Mouse (Mus musculus) frontal cortex, postnatal 25 days (tissue): ENCODE data around the gene Rps8.
A peak's percentile ranks its signal among the peaks of the same experiment; 100 is the strongest.

ENCODE experiments used
- DNase-seq, 2 experiments: peaks; one replicate each; pipeline ENCODE4 v3.0.0; 2022; ENCODE audit warnings: low spot score in 2 of 2

Gene Rps8

DNA sequence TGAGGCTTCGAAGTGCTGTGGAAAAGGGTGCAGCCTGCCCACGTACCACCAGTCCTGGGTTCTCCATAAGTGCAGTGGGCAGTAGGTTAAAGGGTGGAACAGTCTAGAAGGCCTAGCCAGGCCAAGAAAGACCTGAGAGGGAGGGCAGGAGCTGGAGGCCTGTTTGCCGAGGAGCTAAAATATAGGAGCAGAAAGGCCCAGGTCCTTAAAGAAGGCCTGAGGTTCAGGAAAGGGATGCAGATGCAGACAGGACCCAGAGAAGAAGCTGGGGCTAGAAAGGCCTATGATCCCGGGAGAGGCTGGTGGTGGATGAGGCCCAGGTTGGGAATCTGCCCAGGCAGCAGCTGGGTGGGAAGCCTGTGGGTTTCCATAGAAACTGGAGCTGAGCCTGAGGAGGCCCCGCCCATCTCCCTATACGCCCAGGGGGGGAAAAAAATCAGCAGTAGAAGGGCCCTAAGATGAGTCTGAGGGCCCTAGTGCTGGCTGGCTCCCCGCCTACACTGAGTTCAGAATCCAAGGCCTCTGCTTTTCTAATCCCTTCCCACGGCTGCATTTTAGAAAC is 30.6 kb downstream of the Rps8 start, which contains the start of gene Btbd19:
Gene Btbd19, minus strand, starts transcription at position 378 of the 562 bp plus-strand sequence.
- DNase-seq: peak; percentile 42 to 56

DNA sequence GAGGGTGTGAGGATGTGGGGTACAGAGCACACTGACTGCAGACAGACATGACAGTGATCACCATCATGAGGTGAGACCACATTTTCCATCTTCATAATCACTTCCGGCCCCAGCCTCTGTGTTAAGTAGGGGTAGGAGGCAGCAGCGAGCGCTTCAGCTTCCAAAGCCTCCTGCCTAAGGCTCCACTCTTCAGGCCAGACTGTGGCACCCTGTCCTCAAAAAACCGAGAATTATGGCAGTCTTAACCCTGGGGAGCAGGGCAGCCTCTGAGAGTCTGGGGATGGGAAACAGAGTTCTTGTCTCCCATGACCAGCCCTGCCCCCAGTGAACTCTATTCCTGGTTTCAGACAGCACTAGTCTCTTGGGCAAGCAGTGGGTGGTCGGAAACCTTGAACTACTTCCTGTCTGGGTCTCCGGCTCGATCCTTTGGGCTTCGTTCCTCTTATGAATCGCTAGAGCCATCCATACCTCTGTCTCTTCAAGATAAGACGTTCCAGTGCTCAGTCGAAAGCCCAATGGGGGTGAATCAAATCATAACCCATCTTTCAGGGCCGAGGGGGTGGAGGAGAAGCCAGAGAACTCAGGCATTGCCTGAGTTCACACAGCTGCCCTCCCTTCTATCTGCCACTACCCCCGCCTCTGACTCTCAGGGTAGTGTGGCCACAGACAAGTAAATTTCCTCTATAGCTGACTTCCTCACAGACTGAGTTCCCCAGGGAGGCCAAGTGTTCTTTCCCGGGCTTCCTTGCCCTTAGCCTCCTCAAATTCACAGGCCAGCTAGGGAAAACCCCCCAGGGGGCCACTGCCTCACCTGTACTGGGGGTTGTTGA is 31.3 kb downstream of the Rps8 start:
- no peak for DNase-seq

DNA sequence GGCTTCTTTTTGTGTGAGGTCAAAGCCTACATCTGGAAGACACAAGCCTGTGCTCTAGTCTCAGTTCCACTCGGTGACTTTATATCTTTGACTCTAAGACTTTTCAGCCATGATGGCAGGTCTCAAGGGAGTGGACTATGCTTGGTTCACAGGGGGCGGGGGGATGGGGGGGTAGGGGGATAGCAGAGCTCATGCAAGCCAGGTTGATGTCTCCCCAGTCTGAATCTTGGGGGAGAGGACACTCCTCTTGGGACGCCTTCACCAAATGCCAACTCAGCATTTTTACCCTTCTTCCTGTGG is 31.9 kb downstream of the Rps8 start:
- no peak for DNase-seq

DNA sequence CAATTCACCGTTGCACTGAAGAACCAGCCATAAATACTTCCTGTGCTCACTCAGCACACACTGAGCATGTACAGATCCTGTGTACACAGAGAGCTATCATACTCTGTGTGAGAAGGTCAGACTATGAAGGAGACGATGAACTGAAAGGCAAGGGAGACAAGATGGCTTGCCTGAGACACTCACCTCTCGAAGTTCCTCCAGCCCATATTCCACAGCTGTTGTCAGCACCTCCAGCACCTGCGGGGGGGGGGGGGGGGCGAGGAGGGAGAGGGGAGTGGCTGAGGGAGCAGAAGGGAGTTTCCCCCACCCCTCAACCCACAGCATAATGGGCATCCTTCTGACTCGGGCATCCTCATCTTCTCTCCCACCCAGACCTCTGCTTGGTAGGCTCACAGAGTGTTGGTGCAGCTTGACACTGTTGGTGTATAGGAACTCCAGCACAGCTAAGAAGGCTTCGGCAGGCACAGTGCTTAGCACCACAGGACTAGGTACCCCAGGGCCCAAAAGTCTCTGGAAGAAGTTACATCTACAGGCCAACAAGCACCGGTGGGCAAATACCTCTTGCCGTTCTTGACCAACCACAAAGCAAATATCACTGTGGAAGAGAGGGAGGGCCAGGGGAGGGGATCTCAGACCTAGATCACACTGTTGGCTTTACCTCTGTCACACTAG is 32.4 kb downstream of the Rps8 start:
- no peak for DNase-seq

DNA sequence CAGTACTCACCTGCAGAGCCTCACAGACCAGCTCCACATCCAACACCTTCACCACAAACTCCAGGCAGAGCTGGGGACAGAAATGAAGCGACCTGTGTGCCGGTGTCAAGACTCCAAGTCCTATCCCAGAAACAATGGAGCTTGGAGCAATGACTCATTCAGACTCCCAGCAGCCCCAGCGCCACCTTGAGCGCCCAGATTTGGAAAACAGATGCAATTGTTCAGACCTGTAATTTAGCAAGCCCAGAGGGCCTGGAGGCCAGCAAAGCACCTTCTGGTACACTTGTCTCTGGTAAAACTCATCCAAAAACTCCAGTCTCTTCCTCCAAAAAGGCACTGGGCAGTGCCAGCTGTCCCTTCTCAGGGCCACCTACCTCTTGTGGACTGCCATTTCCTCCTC is 33.8 kb downstream of the Rps8 start:
- DNase-seq: no peak

DNA sequence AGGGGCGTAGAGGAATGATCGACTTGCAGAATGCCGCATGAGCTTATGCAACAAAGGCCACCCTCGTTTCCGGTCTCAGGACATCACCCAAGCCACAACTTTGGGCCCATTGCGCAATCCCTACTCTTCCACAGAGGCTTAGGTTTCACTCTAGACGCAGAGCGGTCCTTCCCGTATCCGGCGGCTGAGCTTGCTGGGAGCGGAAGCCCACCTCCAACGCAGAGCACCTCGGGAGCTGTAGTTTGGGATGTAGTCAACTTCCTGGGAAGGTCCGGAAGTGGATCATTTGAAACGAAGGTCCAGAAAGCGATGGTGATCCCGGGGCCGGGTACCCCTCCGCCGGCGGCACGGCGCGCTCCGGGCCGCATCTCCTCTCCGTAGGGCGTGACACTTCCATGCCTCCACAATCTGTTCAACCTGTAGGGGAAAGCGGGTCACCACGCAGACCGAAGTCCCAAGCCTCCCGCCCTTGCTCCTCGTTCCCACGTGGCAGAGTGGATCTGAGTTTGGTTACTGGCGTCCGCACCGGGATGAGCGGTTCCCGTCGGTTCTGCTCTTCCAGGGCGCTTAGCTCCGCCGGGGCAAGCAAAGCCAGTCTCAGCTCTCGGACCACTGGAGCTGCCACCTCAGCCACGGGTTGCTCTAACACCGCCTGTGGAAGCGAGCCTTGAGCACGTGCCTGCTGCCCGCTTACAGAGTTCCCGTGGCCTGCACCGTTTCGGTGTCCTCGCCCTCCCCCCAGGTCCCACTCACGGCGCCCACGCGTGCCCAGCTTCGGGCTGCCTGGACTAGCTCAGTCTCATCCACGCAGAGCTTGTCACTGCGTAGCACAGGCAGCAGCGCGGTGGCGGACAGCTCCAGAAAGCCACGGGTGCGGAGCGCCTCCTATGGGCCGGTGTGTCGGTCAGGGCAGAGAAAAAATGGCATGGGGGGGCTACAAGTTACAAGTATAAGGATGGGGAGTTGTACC is 35.3 kb downstream of the Rps8 start:
- DNase-seq: peak; percentile 82 to 90

DNA sequence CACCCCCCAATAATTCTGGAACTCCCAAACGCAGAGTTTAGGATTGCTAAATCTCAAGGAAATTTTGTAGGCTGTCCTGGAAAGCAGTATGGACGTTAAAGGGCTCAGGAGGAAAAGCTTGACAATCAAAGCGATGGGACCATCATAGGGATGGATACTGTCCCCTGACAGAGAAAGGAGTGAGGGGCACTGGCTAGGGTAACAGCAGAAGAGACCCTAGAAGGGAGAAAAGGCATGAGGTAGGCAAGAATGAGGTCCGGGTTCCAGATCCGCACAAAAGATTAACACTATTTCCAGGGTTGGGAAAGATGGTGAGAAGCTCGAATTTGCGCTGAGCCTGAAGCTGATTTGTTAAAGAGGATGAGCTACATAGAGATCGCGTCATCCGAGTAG is 36.0 kb downstream of the Rps8 start:
- DNase-seq: no peak

DNA sequence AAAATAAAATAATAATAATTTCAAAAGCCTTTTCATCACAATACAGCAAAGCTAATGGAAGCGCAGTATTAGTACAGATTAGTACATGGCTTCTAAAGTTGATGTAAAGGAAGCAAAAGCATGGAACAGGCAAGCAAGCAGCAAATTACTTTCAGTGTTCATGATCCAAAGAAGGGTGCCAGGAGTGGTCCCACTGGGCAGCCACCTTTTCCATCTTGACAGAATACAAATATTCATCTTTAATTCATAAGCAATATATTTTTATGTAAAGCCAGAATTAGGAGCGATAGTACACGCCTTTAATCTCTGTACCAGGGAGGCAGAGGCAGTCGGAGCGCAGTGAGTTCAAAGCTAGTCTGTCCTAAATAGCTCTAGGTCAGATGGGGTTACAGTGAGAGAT is 36.4 kb downstream of the Rps8 start:
- DNase-seq: no peak

DNA sequence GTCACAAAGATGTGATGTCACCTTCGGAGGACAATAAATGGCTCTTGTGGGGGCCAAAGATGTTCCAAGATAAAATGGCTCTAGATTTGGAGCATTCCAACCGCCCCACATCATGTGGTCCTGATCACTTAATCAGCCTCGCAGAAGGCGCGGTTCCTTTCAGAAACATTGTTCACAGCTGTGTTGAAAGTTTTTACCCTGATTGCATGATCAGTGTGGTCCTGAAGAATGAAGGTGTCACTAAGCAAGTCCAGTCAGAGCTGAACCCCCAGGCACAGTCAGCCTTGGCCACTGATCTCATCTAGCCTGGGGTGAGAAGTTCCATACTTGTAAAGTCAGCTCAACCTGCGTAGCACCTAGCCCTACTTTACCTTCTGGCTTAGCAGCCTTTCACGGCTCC is 38.1 kb downstream of the Rps8 start:
- no peak for DNase-seq

DNA sequence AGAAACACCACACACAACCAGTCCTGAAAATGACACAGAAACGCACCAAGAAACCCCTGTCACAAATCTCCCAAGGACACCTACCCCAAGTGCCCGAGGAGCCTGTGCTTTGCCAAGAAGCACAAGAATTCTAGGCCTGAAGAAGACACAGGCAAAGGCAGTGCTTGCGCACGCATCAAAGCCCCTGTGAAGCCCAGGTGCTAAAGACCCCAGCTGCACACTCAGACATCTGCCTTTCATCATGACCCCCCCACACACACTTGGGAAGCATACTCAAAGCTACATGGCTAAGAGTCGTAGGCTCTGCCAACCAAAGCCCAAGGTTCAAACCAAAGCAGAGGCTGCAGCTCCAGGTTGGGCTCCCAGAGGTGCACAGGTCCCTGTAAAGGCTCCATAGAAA is 40.5 kb downstream of the Rps8 start:
- DNase-seq: no peak

DNA sequence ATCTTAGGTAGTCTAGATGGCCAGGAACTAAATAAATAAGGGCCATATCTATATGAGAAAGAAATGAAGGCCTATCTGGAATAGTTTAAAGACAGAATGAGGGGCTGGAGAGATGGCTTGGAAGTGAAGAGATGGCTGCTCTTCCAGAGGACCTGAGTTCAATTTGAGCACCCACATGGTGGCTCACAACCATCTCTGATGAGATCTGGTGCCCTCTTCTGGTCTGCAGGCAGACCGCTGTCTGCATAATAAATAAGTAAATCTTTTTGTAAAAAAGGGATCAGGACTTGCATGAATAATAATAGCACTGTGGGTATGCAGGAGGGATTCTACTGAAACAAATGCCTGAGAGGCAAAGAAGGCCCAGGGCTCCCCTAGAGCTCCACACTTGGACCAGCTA is 42.8 kb downstream of the Rps8 start:
- DNase-seq: no peak

DNA sequence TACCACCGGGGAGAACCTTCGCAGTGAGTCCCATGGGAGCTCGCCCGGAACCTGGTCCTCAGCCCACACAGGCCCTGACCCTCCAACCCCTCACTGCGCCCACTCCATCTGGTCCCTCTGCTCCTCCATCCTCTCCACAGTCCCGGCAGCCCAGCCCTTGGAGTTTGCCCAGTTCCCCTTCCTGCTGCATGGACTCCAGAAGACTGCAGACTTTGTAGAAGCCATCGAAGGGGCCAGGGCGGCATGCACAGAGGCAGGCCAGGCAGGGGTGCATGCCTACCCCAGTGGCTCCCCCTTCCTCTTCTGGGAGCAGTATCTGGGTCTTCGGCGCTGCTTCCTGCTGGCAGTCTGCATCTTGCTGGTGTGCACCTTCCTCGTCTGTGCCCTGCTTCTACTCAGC is 45.1 kb downstream of the Rps8 start:
- no peak for DNase-seq

DNA sequence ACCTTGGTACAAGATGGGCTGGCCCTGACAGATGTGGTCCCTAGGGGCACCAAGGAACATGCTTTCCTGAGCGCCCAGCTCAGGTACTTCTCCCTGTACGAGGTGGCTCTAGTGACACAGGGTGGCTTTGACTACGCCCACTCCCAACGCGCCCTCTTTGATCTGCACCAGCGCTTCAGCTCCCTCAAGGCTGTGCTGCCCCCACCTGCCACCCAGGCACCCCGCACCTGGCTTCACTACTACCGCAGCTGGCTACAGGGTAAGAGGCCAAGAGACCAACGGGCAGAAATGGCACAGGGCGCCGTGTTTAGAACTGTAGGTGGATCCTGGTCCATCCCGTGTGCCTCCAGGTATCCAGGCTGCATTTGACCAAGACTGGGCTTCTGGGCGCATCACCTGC is 45.8 kb downstream of the Rps8 start:
- DNase-seq: no peak

DNA sequence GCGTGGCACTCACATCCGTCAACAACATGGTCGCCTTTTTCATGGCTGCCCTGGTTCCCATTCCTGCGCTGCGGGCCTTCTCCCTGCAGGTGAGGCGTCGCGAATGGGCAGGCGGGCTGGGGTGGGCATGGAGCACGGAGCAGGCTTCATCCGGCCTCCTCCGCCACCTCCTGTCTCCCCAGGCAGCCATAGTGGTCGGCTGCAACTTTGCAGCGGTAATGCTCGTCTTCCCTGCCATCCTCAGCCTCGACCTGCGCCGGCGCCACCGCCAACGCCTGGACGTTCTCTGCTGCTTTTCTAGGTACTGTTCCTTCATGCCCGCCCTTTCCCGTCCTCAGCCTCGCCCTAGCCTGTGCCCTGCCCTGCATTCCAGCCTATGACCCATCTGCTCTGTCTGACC is 46.7 kb downstream of the Rps8 start:
- no peak for DNase-seq

DNA sequence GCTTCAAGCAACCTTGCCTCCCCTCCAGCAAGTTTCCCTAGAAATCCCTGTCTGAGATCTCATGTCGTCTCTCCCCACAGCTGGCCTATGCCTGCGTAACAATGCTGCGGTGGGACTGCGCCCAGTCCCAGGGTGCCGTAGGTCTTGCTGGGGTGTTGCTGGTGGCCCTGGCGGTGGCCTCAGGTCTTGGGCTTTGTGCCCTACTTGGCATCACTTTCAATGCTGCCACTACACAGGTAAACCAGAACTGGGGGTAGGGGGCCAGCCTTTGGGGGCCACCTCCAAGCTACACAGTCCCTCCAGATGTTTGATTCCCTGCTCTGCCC is 47.6 kb downstream of the Rps8 start:
- DNase-seq: no peak

DNA sequence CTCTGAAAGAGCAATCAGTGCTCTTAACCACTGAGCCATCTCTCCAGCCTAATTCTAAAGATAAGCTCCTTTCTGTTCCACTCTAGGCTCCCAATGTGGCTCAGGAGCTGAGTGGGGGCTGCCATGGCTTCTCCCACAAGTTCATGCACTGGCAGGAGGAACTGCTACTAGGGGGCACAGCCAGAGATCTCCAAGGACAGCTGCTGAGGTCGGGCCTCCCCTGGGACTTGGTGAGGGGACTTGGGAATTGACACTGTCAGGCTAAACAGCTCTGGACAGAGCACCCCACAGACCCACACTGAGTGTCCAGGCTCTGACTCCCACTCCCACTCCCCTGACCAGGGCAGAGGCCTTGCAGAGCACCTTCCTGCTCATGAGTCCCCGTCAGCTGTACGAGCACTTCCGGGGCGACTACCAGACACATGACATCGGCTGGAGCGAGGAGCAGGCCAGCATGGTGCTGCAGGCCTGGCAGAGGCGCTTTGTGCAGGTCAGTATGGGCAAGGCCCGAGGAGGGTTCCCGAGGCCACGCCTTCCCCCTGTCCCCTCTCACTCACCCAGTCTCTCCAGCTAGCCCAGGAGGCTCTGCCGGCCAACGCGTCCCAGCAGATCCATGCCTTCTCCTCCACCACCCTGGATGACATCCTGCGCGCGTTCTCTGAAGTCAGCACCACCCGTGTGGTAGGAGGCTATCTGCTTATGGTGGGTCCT is 48.1 kb downstream of the Rps8 start:
- no peak for DNase-seq

DNA sequence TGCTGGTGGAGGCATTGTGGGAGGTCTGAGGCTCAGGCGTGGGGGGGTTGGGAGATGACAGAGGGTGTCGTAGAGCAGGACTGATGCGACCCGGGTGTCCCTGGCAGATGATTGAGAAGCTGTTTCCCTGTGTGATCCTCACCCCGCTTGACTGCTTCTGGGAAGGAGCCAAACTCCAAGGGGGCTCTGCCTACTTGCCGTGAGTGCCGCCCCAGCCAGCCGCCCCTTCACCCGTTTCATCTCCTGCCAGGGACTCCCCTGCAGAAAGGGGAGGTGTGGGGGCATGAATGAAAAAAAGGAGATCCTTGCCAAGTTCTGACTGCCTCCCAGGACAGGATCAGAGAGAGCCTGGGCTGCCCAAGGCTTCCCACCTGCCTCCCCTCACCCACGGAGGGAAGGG is 50.9 kb downstream of the Rps8 start:
- DNase-seq: no peak

DNA sequence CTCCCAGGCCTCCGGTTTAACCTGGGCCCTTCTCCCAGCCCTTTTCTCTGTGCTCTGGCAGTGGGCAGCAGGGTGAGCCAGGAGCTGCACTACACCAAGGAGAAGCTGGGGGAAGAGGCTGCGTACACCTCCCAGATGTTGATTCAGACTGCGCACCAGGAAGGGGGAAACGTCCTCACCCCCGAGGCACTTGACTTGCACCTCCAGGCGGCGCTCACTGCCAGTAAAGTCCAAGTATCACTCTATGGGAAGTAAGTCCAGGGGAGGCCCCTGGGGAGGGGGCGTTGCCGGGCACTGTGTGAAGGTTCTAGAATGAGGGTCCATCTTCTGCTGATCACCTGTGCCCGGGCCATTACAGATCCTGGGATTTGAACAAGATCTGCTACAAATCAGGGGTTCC is 51.4 kb downstream of the Rps8 start:
- DNase-seq: no peak
